Mouse (Mus musculus) heart, embryonic 12.5 days (tissue): ENCODE measurements at regions not wholly inside any gene's neighbourhood (a gene's known extent, or its start where the extent isn't known, plus 50 kb on each side); places are given as distances from the start of the nearest gene placed in this dataset.
"Not testable (repeated sequence)": the region's sequence is repeated elsewhere in the genome, so short reads cannot be mapped to it uniquely, and the experiment has no call there.

ENCODE experiments used
- ATAC-seq: fragments of 200-750 bp; cut with Nextera tagmentation; 2 replicates; pipeline ENCODE4 v1.8.0; 2017; ENCODE audit warnings: moderate TSS enrichment, moderate library complexity; ENCODE audit not compliant: insufficient number of reproducible peaks, low FRiP score
- H3K27ac ChIP-seq: fragments of 300-500 bp; sonication (generic); 2 replicates; pipeline ENCODE4 v1.5.1; 2016; ENCODE audit warnings: mild to moderate bottlenecking, moderate library complexity; ENCODE audit not compliant: poor library complexity, severe bottlenecking
- H3K27me3 ChIP-seq: fragments of 300-500 bp; sonication (generic); replicated peaks from 2 replicates; pipeline ENCODE4 v1.6.1; 2016; ENCODE audit warnings: mild to moderate bottlenecking, moderate library complexity
- H3K36me3 ChIP-seq: fragments of 300-500 bp; sonication (generic); 2 replicates; pipeline ENCODE4 v1.6.1; 2016; ENCODE audit warnings: mild to moderate bottlenecking, moderate library complexity
- H3K4me1 ChIP-seq: fragments of 300-500 bp; sonication (generic); replicated peaks from 2 replicates; pipeline ENCODE4 v1.6.1; 2016; ENCODE audit warnings: mild to moderate bottlenecking
- H3K4me2 ChIP-seq: fragments of 300-500 bp; sonication (generic); 2 replicates; pipeline ENCODE4 v1.6.1; 2016; ENCODE audit warnings: mild to moderate bottlenecking, moderate library complexity
- H3K4me3 ChIP-seq: fragments of 300-500 bp; sonication (generic); 2 replicates; pipeline ENCODE4 v1.5.1; 2016; ENCODE audit warnings: mild to moderate bottlenecking
- H3K9ac ChIP-seq: fragments of 300-500 bp; sonication (generic); 2 replicates; pipeline ENCODE4 v1.6.1; 2016; ENCODE audit warnings: mild to moderate bottlenecking, moderate library complexity
- H3K9me3 ChIP-seq: fragments of 300-500 bp; sonication (generic); replicated peaks from 2 replicates; pipeline ENCODE4 v1.6.1; 2016; ENCODE audit warnings: mild to moderate bottlenecking, moderate library complexity
- WGBS: fragments of 180-500 bp; shearing (Covaris S2); methylation state at CpG from one replicate; pipeline ENCODE4 v1.1.7; 2016; 5-methylcytosine and 5-hydroxymethylcytosine counted together

DNA sequence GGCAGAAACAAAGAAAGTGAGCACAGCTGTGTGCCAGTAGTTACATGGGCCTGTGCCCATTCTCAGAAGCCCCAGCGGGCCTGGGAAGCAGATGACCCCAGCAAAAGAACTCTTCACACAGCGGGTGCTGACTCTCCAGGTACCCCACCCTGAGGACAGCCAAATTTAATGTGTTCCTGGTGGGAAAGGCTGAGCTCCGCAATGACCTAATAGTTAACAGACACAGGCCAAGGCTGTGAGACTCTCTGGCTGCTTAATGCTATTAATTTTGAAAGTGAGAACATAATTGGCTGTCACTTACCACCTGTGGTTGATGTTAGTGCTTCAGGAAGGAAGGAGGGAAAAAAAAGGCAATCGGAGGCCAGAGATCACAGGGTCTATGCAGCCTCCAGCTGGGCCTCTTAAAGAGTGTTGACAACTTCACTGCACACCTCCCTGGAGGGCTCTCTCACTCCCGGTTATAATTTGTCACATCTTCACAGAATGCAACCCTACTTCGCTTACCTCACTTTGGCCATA is 691.5 kb downstream of the Rapgef2 start:
- H3K4me1 ChIP-seq, result peaks cover 9% of the 10 kb centered on the region
- no peaks in the 10 kb centered on the region for H3K9me3 ChIP-seq
- peaks cover 12% of the 10 kb centered on the region for H3K27me3 ChIP-seq
- 12% methylated on average over 6 of the region's 6 CpGs for WGBS
- H3K27ac ChIP-seq, result no peak overlapping the region
- peak overlapping the region; percentile 23; the same call in 1 of the 2 replicates for H3K4me3 ChIP-seq
- peak; percentile 51; the same call in 1 of the 2 replicates for ATAC-seq
- peak overlapping the region; percentile 60 for H3K4me2 ChIP-seq
- H3K9ac ChIP-seq, result 0 out of 2 replicates have a peak overlapping the region, but pooled peaks have one; percentile 47
- H3K36me3 ChIP-seq, result no peaks in the 10 kb centered on the region

DNA sequence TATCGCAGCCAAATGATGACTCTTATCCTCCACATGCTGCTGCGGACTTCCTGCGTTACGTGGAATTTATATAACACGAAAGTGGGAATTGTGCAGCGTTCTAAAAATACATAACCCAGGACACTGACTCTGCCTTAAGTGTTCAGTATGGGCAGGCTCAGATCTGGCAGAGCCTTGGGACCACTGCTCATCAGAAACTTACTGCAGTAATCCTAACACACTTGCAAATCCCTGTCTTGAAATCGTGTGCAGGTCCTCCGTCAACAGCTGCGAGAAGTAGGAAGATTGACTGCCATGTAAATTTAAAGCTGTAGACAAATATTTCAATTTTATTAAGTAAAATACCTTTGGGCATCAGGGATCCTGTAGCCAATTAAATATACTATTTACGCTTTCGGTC is 692.0 kb downstream of the Rapgef2 start:
- no peak for ATAC-seq
- Histone ChIP-seq H3K27me3 (peaks cover 12% of the 10 kb centered on the region), H3K4me3 (0 out of 2 replicates have a peak overlapping the region, but pooled peaks have one; percentile 23), H3K9me3 (no peaks in the 10 kb centered on the region), H3K36me3 (no peaks in the 10 kb centered on the region), H3K27ac (no peak overlapping the region), H3K9ac (0 out of 2 replicates have a peak overlapping the region, but pooled peaks have one; percentile 47), H3K4me1 (peaks cover 9% of the 10 kb centered on the region), H3K4me2 (peak overlapping the region; percentile 60)
- 61% methylated on average over 11 of the region's 11 CpGs for WGBS

DNA sequence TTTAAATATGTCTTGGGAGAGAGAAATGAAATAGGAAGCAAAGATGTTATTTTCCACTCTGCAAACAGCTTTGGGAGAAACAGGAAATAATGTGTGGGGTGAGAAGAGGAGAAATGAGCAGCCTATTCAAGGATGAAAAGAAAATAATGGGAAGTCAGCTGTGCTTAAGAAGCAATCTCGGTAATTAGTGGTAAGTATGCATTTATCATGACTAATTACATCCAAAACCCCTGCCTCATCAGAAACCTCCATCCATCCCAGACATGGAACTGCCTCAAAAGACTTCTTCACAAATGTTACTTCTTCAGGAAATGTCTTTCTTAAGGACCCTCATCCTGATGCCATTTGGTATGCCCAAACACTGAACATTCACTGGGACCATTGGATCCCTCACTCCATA is 699.7 kb downstream of the Rapgef2 start:
- ATAC-seq, result no peak
- WGBS, result 86% methylated on average over 1 of the region's 1 CpGs
- Histone ChIP-seq H3K9ac (no peak overlapping the region), H3K4me1 (peaks cover 8% of the 10 kb centered on the region; the same call in 1 of the 2 replicates), H3K27ac (no peak overlapping the region), H3K27me3 (0 out of 2 replicates have a peak, but pooled peaks cover 3% of the 10 kb centered on the region), H3K36me3 (no peaks in the 10 kb centered on the region), H3K9me3 (no peaks in the 10 kb centered on the region), H3K4me3 (no peak overlapping the region), H3K4me2 (no peak overlapping the region)

DNA sequence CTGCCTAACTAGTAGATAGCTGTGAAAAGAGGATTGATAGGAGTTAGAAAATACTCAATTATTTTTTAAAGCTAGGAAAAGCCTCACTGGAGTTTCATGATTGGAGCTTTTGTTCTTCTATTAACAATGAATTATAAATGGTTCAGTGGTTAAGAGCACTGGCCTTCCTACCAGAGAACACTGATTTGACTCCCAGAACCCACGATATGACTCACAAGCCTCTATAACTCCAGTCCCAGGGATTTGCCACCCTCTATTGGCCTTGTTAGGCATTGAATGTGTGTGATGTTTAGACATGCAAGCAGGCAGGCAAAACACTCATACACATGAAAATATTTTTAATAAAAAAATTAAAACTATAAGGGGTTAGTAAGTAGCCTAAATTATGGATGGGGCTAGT is 704.4 kb downstream of the Rapgef2 start:
- Histone ChIP-seq H3K27ac (no peak overlapping the region), H3K4me3 (no peak overlapping the region)

DNA sequence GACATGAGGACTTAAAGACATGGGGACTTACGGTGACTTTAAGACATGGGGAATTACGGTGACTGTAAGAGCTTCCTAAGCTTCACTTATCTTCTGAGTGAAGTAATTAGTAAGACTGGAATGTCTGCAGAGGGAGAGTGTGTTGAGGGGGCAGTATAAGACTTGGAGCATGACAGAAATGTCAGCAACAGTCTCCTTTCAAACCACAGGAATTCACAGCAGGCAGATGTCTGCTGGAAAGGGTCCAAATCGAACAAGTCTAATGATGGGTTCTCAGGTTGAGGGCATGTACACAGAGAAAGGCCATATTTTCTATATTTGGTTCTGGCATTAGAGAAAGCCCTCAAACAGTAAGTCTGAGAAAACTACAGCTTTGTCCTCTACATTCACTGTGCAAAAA is 705.2 kb downstream of the Rapgef2 start:
- no peak overlapping the region for H3K4me3 ChIP-seq
- WGBS, result 30% methylated on average over 3 of the region's 3 CpGs
- no peak overlapping the region for H3K4me2 ChIP-seq
- ATAC-seq, result no peak; the same call in 1 of the 2 replicates
- H3K9me3 ChIP-seq, result no peaks in the 10 kb centered on the region
- H3K36me3 ChIP-seq, result no peaks in the 10 kb centered on the region
- no peak overlapping the region for H3K9ac ChIP-seq
- no peak overlapping the region for H3K27ac ChIP-seq
- H3K4me1 ChIP-seq, result peaks cover 11% of the 10 kb centered on the region
- no peaks in the 10 kb centered on the region for H3K27me3 ChIP-seq

More for the DNA sequence above, 704.4 kb downstream of the Rapgef2 start:
- Histone ChIP-seq H3K36me3 (no peaks in the 10 kb centered on the region), H3K9me3 (no peaks in the 10 kb centered on the region), H3K4me2 (no peak overlapping the region), H3K4me1 (peaks cover 11% of the 10 kb centered on the region), H3K27me3 (no peaks in the 10 kb centered on the region), H3K9ac (no peak overlapping the region)
- ATAC-seq, result no peak
- WGBS, result 14% methylated on average over 1 of the region's 1 CpGs

DNA sequence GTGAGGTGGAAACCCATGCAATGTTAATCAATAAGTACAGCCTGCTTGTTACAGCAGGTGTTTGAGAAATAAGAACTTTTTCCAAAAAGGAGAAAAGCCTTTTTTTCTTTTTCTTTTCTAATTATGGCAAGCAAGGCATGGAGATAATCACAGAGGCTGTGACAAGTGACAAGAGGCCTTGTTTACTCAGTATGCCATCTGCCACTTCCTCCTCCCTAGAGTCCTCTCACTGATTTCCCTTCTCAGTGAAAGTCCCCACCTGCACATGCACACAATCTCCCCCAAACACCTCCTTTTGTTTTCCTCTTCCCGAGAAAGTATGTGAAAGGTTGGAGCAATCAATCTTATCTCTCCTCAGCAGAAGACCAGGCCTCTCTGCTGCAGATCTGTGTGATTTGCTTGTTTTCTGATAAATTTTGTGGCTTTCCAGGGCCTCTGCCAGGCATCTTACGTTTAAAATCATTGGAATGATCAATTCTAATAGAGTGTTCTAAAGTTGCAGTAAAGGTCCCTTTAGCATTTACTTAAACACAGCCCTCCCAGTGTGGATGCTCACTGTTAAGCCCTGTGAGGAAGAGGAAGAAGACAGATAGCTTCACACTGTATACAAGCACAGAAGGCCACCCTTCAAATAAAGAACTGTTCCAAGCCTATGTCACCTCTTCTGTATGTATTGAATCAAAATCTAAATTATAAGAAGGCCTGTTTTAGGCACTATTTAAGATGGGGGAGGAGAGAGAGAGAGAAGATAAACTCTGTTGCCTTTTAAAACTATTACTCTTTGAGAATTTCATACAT is 710.5 kb downstream of the Rapgef2 start:
- Histone ChIP-seq H3K4me2 (no peak overlapping the region), H3K36me3 (no peaks in the 10 kb centered on the region), H3K9ac (no peak overlapping the region), H3K9me3 (no peaks in the 10 kb centered on the region), H3K27ac (no peak overlapping the region), H3K27me3 (no peaks in the 10 kb centered on the region), H3K4me3 (no peak overlapping the region), H3K4me1 (0 out of 2 replicates have a peak, but pooled peaks cover 3% of the 10 kb centered on the region)
- ATAC-seq, result no peak
- 7% methylated on average over 2 of the region's 2 CpGs for WGBS

DNA sequence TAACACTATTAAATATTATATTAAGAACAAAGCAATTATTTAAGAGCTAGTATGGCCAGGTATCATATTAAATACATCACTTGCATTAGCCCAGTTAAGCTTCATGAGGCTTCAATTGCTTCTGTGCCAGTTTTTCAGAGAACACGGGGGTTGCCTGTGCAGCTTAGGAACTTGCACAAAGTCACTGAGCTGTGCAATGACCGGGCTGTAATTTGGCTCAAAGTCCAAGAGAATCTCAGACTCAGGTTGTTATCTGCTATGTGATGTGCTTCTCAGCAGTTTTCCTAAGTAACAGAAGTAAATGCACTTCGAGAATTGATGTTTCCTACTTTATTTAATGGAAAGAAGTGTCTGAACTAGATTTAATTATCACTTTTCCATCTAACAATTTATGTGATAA is 711.5 kb downstream of the Rapgef2 start:
- WGBS, result 65% methylated on average over 3 of the region's 3 CpGs
- Histone ChIP-seq H3K27ac (no peak overlapping the region), H3K4me1 (0 out of 2 replicates have a peak, but pooled peaks cover 3% of the 10 kb centered on the region), H3K4me2 (no peak overlapping the region), H3K9ac (no peak overlapping the region), H3K27me3 (no peaks in the 10 kb centered on the region), H3K9me3 (no peaks in the 10 kb centered on the region), H3K4me3 (no peak overlapping the region), H3K36me3 (no peaks in the 10 kb centered on the region)
- no peak for ATAC-seq

DNA sequence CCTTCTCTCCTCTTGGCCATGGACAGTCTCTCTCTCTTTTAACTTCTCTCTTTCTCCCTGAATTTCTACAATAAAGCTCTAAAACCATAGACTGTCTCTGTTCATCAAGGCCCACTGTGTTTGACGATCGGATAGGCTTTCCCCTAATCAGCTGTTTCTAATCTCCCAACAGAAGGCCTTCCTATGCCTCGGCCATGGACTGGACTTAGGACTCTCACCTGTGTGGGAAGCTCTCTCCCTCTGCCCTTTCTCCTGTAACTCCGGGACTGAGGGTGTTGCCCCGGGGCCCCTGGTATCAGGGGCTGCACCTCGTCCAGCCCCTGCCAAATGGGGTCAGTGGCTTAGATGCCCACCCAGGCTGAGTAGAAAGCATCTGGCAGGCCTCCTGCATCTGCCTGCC is 713.0 kb downstream of the Rapgef2 start:
- no peaks in the 10 kb centered on the region for H3K27me3 ChIP-seq
- H3K27ac ChIP-seq, result no peak overlapping the region
- ATAC-seq, result no peak
- H3K36me3 ChIP-seq, result no peaks in the 10 kb centered on the region
- H3K4me2 ChIP-seq, result no peak overlapping the region
- no peaks in the 10 kb centered on the region for H3K9me3 ChIP-seq
- H3K4me1 ChIP-seq, result 0 out of 2 replicates have a peak, but pooled peaks cover 3% of the 10 kb centered on the region
- 83% methylated on average over 6 of the region's 6 CpGs for WGBS
- H3K4me3 ChIP-seq, result no peak overlapping the region
- no peak overlapping the region for H3K9ac ChIP-seq

- H3K9ac ChIP-seq, ATAC-seq, H3K4me2 ChIP-seq, H3K27ac ChIP-seq, H3K9me3 ChIP-seq, H3K4me1 ChIP-seq, H3K36me3 ChIP-seq, H3K27me3 ChIP-seq, H3K4me3 ChIP-seq: not testable (repeated sequence)
Measured at GRCm38 (mm10) chr3:78564926-78565325, 721.4 kb downstream of the Rapgef2 start.
